Mouse (Mus musculus): ENCODE data around the gene Actr5. TPM values are rescaled to one million over a fixed set of nuclear protein-coding genes. Genes with fewer than 3 reads are reported as not detected.
A peak's percentile ranks its signal among the peaks of the same experiment; 100 is the strongest.

Actr5 gene
- total RNA-seq, 2 experiments from 2014 or later, result 9.1 to 10.1 TPM

DNA sequence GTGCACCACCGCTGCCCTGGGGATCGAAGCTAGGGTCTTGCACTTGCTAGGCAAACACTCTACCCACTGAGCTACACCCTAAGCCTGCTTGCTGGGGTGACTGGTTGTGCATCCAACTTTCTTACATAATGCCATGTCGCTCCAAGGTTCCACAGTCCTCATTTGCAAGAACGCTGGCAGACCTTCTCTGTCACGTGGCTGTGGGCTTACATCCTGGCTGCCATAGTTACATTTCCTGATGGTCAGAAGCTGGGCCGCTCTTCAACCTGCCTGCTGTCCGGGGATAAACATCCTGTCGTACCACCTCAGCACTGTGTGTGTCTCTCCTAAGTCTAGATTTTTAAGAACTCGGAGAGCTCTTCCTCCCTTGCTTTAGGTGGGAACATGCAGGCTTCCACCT lies 30.0 kb downstream of the Actr5 start:
- intact Hi-C loops (cut with DNase I), result no loop called here
- DNase-seq (ENCODE audit: low spot score in 2 of 2), result no peak

- intact Hi-C loops (cut with DNase I), result no loop called here
- DNase-seq (ENCODE audit: low spot score in 2 of 2), result no peak
Observed at GRCm38 (mm10) chr2:158655806-158656205, 31.1 kb downstream of the Actr5 start.

DNA sequence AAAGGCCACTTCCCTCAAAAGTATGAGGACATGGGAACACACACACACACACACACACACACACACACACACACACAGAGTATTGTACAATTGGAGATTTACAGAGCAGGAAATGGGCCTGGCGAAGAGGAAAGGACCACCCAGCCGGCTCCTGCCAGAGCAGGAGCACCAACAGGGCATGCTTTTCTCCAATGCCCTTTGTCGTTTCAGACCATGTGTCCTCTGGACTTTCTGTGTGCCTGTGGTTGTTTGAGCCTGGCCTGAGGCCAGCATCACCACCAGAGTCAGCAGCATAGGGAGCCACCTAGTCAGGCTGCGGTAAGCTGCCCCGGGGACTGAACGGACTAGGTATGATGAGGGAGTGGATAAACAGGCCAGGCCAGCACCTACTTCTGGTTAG lies 34.1 kb downstream of the Actr5 start:
- intact Hi-C loops (cut with DNase I), result no loop called here
- DNase-seq (ENCODE audit: low spot score in 2 of 2), result no peak

DNA sequence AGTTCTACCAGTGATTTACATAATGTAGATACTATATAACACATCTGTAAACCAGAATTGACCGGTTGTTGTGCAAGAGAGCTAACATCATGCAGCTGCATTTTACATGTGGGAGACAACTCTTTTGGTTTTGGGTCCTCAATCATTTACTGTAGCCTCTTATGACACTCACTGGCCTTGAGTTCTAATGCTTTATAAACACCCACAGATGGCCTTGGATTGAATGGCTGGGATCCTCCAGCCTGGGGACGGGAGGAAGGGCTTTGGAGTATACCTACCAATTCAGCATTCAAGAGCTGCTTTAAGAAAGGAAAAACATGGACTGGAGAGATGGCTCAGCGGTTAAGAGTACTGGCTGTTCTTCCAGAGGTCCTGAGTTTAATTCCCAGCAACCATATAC lies 34.7 kb downstream of the Actr5 start:
- no peak for DNase-seq (ENCODE audit: low spot score in 2 of 2)
- intact Hi-C loops (cut with DNase I), result no loop called here

GRCm38 (mm10) chr2:158665098-158665497 lies 40.4 kb downstream of the Actr5 start, which contains the start of gene Ppp1r16b:
Gene Ppp1r16b (plus strand): TSS chr2:158665398.
- intact Hi-C loops (cut with DNase I), result loop anchor here (5.0 kb wide), 1 partner anchor 77 kb away; no protein-coding TSS in a partner anchor
- no peak for DNase-seq (ENCODE audit: low spot score in 2 of 2)

GRCm38 (mm10) chr2:158666071-158666800 lies 41.5 kb downstream of the Actr5 start:
- DNase-seq (ENCODE audit: low spot score in 2 of 2), result no peak
- intact Hi-C loops (cut with DNase I), result loop anchor here (5.0 kb wide), 1 partner anchor 76 kb away; no protein-coding TSS in a partner anchor

DNA sequence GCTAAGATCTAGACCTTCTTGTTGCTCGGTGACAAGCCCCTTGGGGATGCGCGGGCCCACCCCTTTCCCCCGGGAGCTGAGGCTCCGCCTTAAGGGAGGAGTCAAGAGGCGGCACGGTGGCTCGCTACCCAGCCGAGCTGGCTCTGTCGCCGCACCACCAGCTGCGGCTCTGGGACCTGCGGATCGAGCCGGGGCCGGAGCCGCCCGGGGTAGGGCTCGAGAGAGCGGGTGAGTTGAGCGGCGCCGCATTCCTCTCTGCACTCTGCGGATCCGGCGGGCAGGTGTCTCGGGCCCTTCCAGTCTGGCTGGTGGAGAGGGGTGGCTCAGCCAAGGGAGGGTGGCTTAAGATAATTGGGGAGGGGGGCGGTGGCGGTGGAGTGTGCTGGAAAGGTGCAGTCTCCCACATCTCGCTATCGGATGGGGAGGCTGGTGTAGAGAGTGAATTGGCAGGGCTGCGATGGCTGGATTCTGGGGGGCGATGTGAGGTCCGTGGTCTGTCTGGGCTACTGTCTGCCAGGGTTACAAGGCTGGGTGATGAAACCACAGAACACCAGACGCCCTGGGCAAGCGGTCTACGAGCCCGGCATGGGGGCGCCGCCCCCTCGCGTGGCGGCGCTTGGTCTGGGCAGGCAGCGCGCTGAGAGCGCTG lies 42.5 kb downstream of the Actr5 start:
- DNase-seq (ENCODE audit: low spot score in 2 of 2), result peak in 1 of 2 experiments; percentile 78
- intact Hi-C loops (cut with DNase I), result loop anchor here (5.0 kb wide), 1 partner anchor 75 kb away; no protein-coding TSS in a partner anchor

DNA sequence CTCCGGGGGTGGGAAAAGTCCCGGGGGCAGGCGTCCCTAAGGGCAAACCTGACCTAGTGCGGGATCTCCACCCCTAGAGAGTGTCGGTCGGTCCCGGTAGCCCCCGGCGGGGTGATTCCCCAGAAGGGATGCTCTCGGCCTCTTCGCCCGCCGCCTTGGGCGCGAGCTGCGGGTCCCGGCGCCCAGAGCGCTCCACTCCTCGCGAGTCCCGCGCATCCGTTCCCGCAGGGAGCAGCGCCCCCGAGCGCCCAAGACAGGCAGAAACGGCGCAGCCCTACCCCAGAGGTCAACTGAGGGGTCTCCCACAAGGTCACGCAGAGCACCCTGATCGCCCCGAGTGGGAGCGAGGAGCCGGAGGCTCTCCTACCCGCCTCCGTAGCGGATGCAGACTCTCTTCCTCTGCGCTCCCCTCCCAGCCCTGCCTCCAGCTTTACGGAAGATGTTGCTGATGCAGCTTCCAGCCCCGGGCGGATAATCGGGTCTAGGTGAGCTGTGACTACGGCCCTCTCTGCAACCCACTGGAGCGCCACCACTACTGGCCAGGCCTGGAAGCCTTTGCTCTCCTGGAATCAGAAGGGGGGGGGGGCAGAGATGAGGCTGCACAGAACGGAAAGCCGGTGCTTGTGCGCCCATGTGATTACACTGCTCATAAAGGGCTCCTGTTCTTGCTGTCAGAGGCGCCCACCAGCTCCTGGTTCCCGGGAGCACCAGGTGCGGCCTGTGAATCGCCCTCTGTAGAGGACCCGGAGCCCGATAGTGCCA lies 43.2 kb downstream of the Actr5 start:
- DNase-seq (ENCODE audit: low spot score in 2 of 2), result peak; percentile 52 to 69
- intact Hi-C loops (cut with DNase I), result loop anchor here (5.0 kb wide), 1 partner anchor 74 kb away; no protein-coding TSS in a partner anchor

DNA sequence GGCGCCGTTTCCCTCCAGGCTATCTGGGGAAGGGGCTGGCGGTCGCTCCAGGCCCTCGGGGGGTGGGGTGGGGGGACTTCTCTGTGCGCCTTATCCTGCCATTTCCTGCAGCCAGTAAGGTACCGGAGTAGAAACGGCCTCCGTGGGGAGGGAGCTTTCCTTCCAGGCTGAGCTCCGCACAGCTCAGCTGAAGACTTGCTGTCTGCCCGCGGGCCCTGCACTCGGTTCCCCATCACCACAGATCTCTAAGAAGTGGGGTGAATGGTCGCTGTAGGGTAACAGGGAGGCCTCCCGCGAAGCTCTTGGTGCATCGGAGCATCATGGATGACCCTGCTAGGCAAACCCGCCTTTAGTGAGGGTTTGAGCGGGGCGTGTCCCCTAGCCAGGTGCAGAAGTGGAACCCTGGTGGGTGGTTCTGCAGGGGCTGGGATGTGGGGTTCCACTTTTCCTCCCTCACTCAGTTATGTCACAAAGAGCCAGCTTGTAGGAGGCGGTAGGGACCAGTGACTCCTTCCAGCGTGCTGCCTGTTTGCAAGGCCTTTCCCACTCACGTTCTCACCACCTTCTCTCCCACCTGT lies 43.8 kb downstream of the Actr5 start:
- no peak for DNase-seq (ENCODE audit: low spot score in 2 of 2)
- intact Hi-C loops (cut with DNase I), result loop anchor here (5.0 kb wide), 1 partner anchor 74 kb away; no protein-coding TSS in a partner anchor

DNA sequence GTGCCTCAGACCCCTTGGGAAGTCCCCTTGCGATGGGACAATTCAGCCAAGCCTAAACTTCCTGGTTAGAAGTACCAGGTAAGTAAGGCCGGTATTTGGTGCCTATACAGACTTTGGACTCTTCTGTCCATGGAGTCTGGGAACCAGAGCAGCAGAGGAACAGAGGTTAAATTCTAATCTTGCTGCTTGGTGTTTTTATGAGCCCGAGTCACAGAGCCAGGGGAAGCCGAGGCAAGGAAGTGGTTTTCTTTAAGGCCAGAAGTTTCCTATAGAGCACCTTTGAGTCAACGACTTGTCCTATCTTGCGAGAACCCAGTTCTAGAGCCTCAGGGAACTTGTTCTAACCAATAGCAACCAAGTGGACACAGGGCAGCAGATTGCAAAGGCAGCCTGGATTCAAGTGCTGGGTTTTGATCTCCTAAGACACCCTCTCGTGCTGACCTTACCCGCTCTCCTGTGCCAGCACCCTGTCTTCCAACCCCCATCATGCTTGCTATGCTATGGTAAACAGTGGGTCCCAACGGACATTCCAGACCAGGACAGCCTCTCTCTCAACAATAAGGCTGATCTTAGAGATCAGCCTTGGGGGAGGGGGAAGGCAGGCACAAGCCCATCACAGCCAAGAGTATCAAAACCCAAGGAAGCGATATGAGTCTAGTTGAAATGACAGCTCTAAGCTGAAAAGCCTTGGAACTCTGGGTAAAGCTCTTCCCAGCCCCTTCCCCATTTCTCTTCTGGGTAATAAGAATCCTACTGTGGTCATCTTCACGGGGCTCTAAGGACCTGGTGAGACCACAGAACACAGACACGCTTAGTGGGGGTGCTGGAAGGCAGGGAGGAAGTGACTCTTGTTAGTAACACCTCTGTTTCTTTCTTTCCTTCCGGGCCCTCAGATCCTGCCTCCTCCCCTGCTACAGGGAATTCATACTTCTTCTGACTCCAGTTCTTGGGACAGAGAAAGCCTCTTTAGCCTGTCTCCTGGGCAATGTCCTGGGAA lies 44.8 kb downstream of the Actr5 start:
- no peak for DNase-seq (ENCODE audit: low spot score in 2 of 2)
- intact Hi-C loops (cut with DNase I), result loop anchor here (5.0 kb wide), 1 partner anchor 73 kb away; no protein-coding TSS in a partner anchor

DNA sequence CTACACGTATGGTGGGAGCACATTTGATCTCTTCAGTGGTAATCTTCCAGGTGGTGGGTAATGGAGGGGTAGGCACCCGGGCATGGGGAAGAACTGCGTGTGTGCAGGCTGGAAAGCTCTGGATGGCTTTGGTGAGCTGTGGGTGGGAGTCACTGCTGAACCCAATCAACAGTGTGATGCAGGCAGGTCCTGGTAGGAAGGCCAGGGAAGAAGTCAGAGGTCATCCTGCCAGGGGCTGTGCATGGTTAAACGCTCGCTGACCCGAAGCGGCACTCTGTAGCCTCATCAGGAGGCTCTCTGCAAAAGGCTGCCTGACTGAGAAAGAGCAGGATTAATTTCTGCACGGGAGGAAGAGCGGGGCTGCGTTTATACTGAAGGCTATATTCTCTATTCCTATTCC lies 45.9 kb downstream of the Actr5 start:
- intact Hi-C loops (cut with DNase I), result no loop called here
- no peak for DNase-seq (ENCODE audit: low spot score in 2 of 2)

DNA sequence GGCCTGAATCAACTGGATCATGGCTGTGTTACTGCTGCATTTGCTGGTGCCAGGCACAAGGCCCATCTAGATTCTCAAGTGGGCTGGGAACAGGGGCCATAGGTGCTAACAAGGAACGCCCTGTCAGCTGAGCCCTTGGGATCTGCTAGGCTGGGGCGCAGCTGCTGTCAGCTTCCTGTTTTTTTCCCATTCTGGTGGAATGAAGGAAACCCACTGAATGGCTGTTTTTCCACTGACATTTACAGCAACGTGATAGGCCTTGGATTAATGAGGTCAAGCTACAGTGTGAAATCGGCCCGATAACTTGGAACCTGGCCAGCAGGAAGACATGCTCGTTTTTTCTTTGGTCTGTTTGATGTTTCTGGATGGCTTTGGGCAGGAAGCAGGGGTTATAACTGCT lies 48.1 kb downstream of the Actr5 start:
- DNase-seq (ENCODE audit: low spot score in 2 of 2), result no peak
- intact Hi-C loops (cut with DNase I), result no loop called here

DNA sequence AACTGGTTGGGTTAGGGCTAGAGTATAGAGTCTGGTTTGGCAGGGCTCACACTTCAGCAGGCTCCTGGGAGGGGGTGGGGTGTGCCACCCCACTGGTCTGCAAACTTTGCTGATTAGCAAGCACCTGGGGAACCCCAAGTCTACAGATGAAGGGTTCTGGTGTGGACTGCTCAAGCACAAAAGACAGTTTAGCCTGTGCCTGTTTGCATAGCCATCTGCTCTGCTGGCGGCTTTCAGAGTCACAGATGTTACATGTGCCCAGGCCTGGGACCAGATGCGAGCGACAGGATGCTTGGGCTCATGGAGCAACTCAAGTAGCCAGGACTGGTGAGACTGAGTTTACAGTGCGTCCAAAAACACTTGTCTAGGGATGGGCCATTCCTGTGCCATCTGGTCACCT lies 48.8 kb downstream of the Actr5 start:
- intact Hi-C loops (cut with DNase I), result no loop called here
- no peak for DNase-seq (ENCODE audit: low spot score in 2 of 2)

DNA sequence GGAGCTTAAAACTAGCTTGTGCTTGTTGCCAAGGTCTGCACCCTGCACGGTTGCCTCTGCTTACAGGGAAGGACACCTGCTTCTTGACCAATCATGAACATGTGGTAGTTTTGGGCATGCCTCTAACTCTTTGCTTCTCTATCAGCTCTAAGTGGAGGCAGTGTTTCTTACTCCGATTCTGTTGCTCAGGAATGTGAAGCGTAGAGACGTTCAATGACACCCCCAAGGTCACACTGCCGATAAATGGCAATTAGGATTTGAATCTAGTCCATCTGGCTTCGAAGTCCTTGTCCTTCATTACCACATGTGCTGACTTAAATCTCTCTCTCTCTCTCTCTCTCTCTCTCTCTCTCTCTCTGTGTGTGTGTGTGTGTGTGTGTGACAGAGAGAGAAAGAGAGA lies 49.4 kb downstream of the Actr5 start:
- intact Hi-C loops (cut with DNase I), result no loop called here
- no peak for DNase-seq (ENCODE audit: low spot score in 2 of 2)

DNA sequence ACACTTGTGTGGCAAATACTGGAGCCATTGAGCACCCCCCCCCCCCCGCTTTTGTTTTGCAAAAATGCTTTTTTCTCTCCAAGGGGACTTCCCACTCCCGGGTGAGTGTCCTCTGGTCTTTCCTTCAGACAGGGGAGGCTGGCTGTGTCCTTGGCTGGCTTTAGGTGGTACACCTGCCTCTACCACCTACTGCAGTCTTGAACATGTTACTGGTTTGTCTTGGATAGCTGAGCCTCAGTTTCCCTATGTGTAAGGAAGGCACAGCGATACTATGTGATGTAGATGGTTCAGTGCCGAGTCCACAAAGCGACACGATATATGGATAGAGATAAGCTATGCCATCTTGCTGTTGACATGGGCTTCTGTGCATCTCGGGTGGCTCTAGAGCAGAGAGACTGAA lies 50.1 kb downstream of the Actr5 start:
- intact Hi-C loops (cut with DNase I), result no loop called here
- DNase-seq (ENCODE audit: low spot score in 2 of 2), result no peak

DNA sequence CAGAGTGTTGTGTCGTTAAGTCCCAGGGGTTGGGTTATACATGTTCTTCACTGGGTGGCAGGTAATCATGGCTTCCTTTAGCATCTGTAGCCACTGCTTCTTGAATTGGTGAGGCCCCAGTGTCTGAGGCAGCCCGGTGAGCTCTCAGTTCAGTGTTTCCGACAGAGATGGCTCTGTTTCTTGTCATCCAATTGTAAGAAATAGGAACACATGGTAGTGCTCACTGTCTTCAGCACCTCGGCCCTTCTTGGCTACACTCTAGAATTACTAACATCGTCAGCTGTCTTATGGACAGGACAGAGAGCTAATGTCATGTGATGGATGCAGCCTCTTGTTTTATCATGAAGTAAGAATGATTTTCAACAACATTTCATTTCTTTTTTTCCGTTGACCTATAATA lies 50.5 kb downstream of the Actr5 start:
- DNase-seq (ENCODE audit: low spot score in 2 of 2), result no peak
- intact Hi-C loops (cut with DNase I), result no loop called here

DNA sequence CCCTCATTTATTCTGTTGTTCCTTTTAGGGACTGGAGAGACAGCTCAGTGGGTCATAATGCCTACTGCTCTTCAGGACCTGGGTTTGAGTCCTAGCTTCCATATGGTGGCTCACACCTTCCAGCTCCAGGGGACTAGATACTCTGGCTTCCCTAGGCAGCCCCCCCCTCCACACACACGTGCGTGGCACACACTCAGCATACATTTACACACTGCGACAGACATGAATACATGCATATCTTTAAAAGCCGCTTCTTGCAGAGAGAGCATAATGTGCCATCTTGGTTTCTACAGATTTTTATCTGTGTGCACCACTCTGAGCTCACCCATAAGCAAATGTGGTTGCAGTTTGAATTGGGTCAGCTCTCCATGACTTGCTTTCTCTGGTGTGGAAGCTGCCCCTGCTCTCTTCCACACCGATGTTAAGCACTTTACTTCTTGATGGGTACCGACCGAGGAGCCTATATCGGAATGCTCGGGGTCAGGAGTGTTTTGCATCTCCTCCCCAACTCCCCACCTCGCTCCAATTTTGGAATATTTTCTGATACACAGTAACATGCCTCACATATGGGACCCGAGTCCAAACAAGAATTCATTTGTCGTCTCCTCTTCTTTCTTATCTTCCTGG lies 51.3 kb downstream of the Actr5 start:
- intact Hi-C loops (cut with DNase I), result no loop called here
- DNase-seq (ENCODE audit: low spot score in 2 of 2), result no peak

DNA sequence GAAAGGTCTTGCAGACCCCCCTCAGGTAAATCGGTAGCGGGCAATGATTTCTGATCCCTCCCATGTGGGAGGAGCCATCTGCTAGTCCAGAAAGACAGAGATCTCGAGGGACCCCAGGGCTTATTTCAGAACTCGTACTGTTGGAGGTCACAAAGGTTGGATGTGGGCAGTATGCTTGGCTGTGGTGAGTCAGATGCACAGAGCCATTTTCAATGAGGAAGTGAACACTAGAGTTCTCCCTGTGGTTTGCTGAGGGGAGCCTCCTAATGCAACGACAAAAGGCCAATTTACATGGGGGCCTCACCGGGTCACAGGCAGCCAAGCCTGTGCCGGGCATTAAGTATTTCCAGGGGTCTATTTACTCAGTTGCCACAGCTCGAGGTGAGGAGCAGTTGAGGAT lies 53.3 kb downstream of the Actr5 start:
- intact Hi-C loops (cut with DNase I), result no loop called here
- DNase-seq (ENCODE audit: low spot score in 2 of 2), result no peak

Measured in left cerebral cortex, postnatal 14 days (tissue).